Mouse (Mus musculus) heart, postnatal 0 days (tissue): ENCODE results near the gene Rbm24. TPM values are rescaled to one million over a fixed set of nuclear protein-coding genes. Genes with fewer than 3 reads are reported as not detected.

Experiments
- ATAC-seq: fragments of 200-750 bp; cut with Nextera tagmentation; 2 replicates; pipeline ENCODE4 v1.8.0; 2017; ENCODE audit warnings: low read depth, moderate number of reproducible peaks, moderate library complexity; ENCODE audit not compliant: insufficient read depth
- DNase-seq: peaks from one replicate; pipeline ENCODE4 v3.0.0-alpha.2; 2016; ENCODE audit warnings: low spot score
- H3K27ac ChIP-seq: fragments of 300-500 bp; sonication (generic); 2 replicates; pipeline ENCODE4 v1.5.1; 2014; ENCODE audit warnings: low read depth, mild to moderate bottlenecking
- H3K27me3 ChIP-seq: fragments of 300-500 bp; sonication (generic); 2 replicates; pipeline ENCODE4 v1.6.1; 2014; ENCODE audit warnings: low read length, mixed read lengths; ENCODE audit not compliant: control insufficient read depth, insufficient read depth
- H3K36me3 ChIP-seq: fragments of 300-500 bp; sonication (generic); replicated peaks from 2 replicates; pipeline ENCODE4 v1.6.1; 2014; ENCODE audit warnings: low read length, mixed read lengths; ENCODE audit not compliant: control insufficient read depth, insufficient read depth
- H3K4me1 ChIP-seq: fragments of 300-500 bp; sonication (generic); 2 replicates; pipeline ENCODE4 v1.6.1; 2014; ENCODE audit warnings: antibody characterized with exemption; ENCODE audit not compliant: control insufficient read depth, insufficient read depth
- H3K4me2 ChIP-seq: fragments of 300-500 bp; sonication (generic); 2 replicates; pipeline ENCODE4 v1.6.1; 2014; ENCODE audit warnings: low read depth, mild to moderate bottlenecking, low read length, moderate library complexity
- H3K4me3 ChIP-seq: fragments of 300-500 bp; sonication (generic); 2 replicates; pipeline ENCODE4 v1.5.1; 2014; ENCODE audit warnings: low read depth, low read length
- H3K9ac ChIP-seq: fragments of 300-500 bp; sonication (generic); replicated peaks from 2 replicates; pipeline ENCODE4 v1.6.1; 2014; ENCODE audit warnings: low read depth, low read length, mixed read lengths
- H3K9me3 ChIP-seq: fragments of 300-500 bp; sonication (generic); replicated peaks from 2 replicates; pipeline ENCODE4 v1.6.1; 2016; ENCODE audit warnings: low read length; ENCODE audit not compliant: control insufficient read depth
- CTCF ChIP-seq: IDR thresholded peaks from 2 replicates; pipeline ENCODE4 v1.5.1; 2016; ENCODE audit warnings: antibody characterized with exemption, control low read depth, low read depth
- EP300 ChIP-seq: IDR thresholded peaks from 2 replicates; pipeline ENCODE4 v1.6.1; 2016; ENCODE audit warnings: antibody characterized with exemption, low read depth
- WGBS: fragments of 180-500 bp; shearing (Covaris S2); extraction: QIAGEN DNeasy Blood & Tissue Kit; methylation state at CpG from one replicate; pipeline ENCODE4 v1.1.7; 2014; 5-methylcytosine and 5-hydroxymethylcytosine counted together
- polyA plus RNA-seq: library from polyadenylated mRNA; unstranded; fragments of >200 nt; fragmentation: Nextera tagmentation; extraction: Ambion mirVana; gene quantifications from 2 replicates; pipeline ENCODE4 v1.2.1, GENCODE M21; 2015
- total RNA-seq: library from RNA; depleted of rRNA; stranded (reverse); fragments of >200 nt; gene quantifications from 2 replicates; pipeline ENCODE4 v1.2.3, GENCODE M21; 2014; ENCODE audit warnings: low replicate concordance; rRNA removed

Gene Rbm24
- total RNA-seq, result 506 and 538 TPM in 2 replicates
- 60.0 and 69.7 TPM in 2 replicates for polyA plus RNA-seq

DNA sequence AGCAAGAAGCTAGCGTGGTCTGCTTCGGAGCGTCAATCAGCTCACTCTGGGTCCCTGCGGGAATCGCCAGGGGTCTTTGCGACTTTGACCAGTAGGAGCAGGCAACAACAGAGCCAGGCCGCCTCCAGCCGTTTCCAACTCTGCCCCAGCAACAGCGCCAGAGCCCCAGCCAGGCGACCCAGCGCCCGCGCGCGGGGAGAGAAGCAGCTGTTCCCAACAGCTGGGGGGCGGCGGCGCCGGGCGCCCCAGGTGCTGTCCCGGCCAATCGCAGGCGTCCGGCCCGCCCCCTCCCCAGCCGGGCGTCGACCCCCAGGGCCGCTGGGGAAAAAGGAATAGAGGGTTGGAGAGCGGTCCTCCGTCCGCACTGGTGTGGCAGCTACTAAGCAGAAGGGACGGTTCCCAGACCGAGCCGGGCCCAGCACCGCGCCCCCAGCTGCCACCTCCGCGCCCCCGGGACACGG is at the start of gene Rbm24:
TSS of gene Rbm24 (plus strand) at position 294 of the 461 bp plus-strand sequence.
- ATAC-seq, result peak; percentile 85
- 1% methylated on average over 36 of the region's 41 CpGs for WGBS
- TF ChIP-seq CTCF, result no peak; the same call in 1 of the 2 replicates
- peak; percentile 84; the same call in 1 of the 2 replicates for TF ChIP-seq EP300

GRCm38 (mm10) chr13:46372884-46373283 is 45.4 kb upstream of the Rbm24 start:
- ATAC-seq (no peak), DNase-seq (no peak)
- no peaks in the 10 kb centered on the region for H3K27me3 ChIP-seq
- no peak overlapping the region for H3K27ac ChIP-seq
- WGBS, result 20% methylated on average over 7 of the region's 7 CpGs
- H3K36me3 ChIP-seq, result no peaks in the 10 kb centered on the region
- no peaks in the 10 kb centered on the region for H3K9me3 ChIP-seq
- H3K4me2 ChIP-seq, result no peak overlapping the region
- H3K9ac ChIP-seq, result no peak overlapping the region
- no peak overlapping the region for H3K4me3 ChIP-seq
- H3K4me1 ChIP-seq, result 0 out of 2 replicates have a peak, but pooled peaks cover 10% of the 10 kb centered on the region
- TF ChIP-seq EP300, result no peak
- no peak for TF ChIP-seq CTCF

More for the DNA sequence above, at the start of gene Rbm24:
- Histone ChIP-seq H3K36me3 (peaks cover under 1% of the 10 kb centered on the region), H3K9me3 (no peaks in the 10 kb centered on the region), H3K4me2 (peak within 1 kb of the TSS; percentile 64), H3K4me3 (peak within 1 kb of the TSS; percentile 67), H3K27ac (peak within 1 kb of the TSS; percentile 99), H3K27me3 (no peaks in the 10 kb centered on the region), H3K4me1 (peaks cover 9% of the 10 kb centered on the region), H3K9ac (peak within 1 kb of the TSS; percentile 95)
- peak; percentile 91 for DNase-seq

- WGBS, result 5% methylated on average over 1 of the region's 1 CpGs
- ATAC-seq, result peak; percentile 58; the same call in 1 of the 2 replicates
- Histone ChIP-seq H3K27me3 (no peaks in the 10 kb centered on the region), H3K4me2 (no peak overlapping the region), H3K9me3 (no peaks in the 10 kb centered on the region), H3K36me3 (no peaks in the 10 kb centered on the region), H3K4me3 (no peak overlapping the region), H3K27ac (no peak overlapping the region), H3K4me1 (0 out of 2 replicates have a peak, but pooled peaks cover 10% of the 10 kb centered on the region), H3K9ac (no peak overlapping the region)
- peak; percentile 25 for DNase-seq
- no peak for TF ChIP-seq CTCF
- no peak for TF ChIP-seq EP300
Observed at GRCm38 (mm10) chr13:46375371-46375770, 42.9 kb upstream of the Rbm24 start.

- no peak for TF ChIP-seq EP300
- TF ChIP-seq CTCF, result no peak
- DNase-seq (no peak), ATAC-seq (no peak)
- Histone ChIP-seq H3K36me3 (no peaks in the 10 kb centered on the region), H3K4me2 (no peak overlapping the region), H3K9me3 (no peaks in the 10 kb centered on the region), H3K27ac (no peak overlapping the region), H3K27me3 (no peaks in the 10 kb centered on the region), H3K4me1 (no peaks in the 10 kb centered on the region), H3K4me3 (no peak overlapping the region), H3K9ac (no peak overlapping the region)
- 85% methylated on average over 8 of the region's 8 CpGs for WGBS
Observed at GRCm38 (mm10) chr13:46387396-46387795, 30.8 kb upstream of the Rbm24 start.

GRCm38 (mm10) chr13:46391654-46392053 is 26.6 kb upstream of the Rbm24 start:
- no peak for DNase-seq
- TF ChIP-seq EP300 (no peak), CTCF (no peak)
- Histone ChIP-seq H3K27ac (no peak overlapping the region), H3K9ac (no peak overlapping the region), H3K27me3 (no peaks in the 10 kb centered on the region), H3K4me3 (no peak overlapping the region), H3K4me1 (no peaks in the 10 kb centered on the region), H3K9me3 (no peaks in the 10 kb centered on the region), H3K4me2 (no peak overlapping the region), H3K36me3 (no peaks in the 10 kb centered on the region)
- 70% methylated on average over 1 of the region's 1 CpGs for WGBS
- no peak for ATAC-seq

DNA sequence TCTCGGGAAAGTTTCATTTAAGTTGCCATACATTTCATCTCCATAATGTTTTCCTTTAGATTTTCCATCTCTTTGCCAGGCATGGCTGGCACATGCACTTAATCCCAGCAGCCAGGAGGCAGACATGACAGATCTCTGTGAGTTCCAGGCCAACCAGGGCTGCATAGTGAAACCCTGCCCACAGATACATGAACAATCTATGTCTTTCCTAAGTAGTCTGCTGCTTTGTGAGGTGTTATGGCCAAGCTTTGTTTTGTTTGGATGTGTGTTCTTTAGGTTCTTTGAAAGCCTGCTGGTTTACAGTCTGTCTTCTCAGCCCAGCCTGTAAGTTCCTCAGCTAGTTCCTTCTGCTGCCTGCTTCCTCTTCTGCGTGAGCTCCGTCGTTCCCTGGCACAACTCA is 25.3 kb upstream of the Rbm24 start:
- H3K4me3 ChIP-seq, result no peak overlapping the region
- no peak overlapping the region for H3K4me2 ChIP-seq
- WGBS, result 75% methylated on average over 4 of the region's 4 CpGs
- no peaks in the 10 kb centered on the region for H3K27me3 ChIP-seq
- ATAC-seq, result no peak
- no peak overlapping the region for H3K27ac ChIP-seq
- no peak overlapping the region for H3K9ac ChIP-seq
- no peak for TF ChIP-seq EP300
- TF ChIP-seq CTCF, result no peak
- no peaks in the 10 kb centered on the region for H3K4me1 ChIP-seq
- H3K36me3 ChIP-seq, result no peaks in the 10 kb centered on the region
- DNase-seq, result no peak
- no peaks in the 10 kb centered on the region for H3K9me3 ChIP-seq
